Mouse (Mus musculus): ENCODE measurements around the gene Golph3. TPM values are rescaled to one million over a fixed set of nuclear protein-coding genes. Genes with fewer than 3 reads are reported as not detected.

Golph3 gene
- total and polyA plus RNA-seq, 3 experiments = 81.1 to 149 (median 99.2) TPM

- TF ChIP-seq MEF2A (IDR thresholded peaks at IDR 0.05; ENCODE audit: extremely low read depth, insufficient replicate concordance, low read depth, low read length, poor library complexity, severe bottlenecking) = peak; percentile 85; the same call in 1 of the 2 replicates
- TF ChIP-seq JUND (IDR thresholded peaks at IDR 0.05; ENCODE audit: low read depth, low read length) = no peak; the same call in 1 of the 2 replicates
- TF ChIP-seq HCFC1 (IDR thresholded peaks at IDR 0.05; ENCODE audit: low read depth, low read length) = peak; percentile 56; the same call in 1 of the 2 replicates
- no peak for TF ChIP-seq NRF1 (IDR thresholded peaks at IDR 0.05; ENCODE audit: insufficient read depth, low read depth, low read length, poor library complexity, severe bottlenecking)
- TF ChIP-seq TCF12 (IDR thresholded peaks at IDR 0.05; ENCODE audit: low read depth, low read length) = peak; percentile 98
- TF ChIP-seq RCOR1 (IDR thresholded peaks at IDR 0.05; ENCODE audit: low read depth, low read length) = peak; percentile 97
- peak in 1 of 3 experiments; percentile 15; a peak in 1 of 6 replicates for TF ChIP-seq CTCF (IDR thresholded peaks at IDR 0.05 in 2 of 3, conservative IDR thresholded peaks at IDR 0.05 in 1 of 3; ENCODE audit: control insufficient read depth in 1 of 3, insufficient read depth in 1 of 3, low read depth in 2 of 3, low read length in 3 of 3, poor library complexity in 1 of 3, severe bottlenecking in 1 of 3)
- no peak for TF ChIP-seq USF1 (IDR thresholded peaks at IDR 0.05; ENCODE audit: low read depth, low read length)
- TF ChIP-seq KAT2A (conservative IDR thresholded peaks at IDR 0.05; ENCODE audit: low read depth, low read length) = no peak; the same call in 1 of the 2 replicates
- TF ChIP-seq TBP (IDR thresholded peaks at IDR 0.05; ENCODE audit: low read depth, low read length) = peak; percentile 98
- TF ChIP-seq POLR2AphosphoS2 (IDR thresholded peaks at IDR 0.05; ENCODE audit: low read length) = peak; percentile 53; the same call in 1 of the 2 replicates
- TF ChIP-seq MAX (IDR thresholded peaks at IDR 0.05; ENCODE audit: low read length) = no peak
- TF ChIP-seq EP300 (IDR thresholded peaks at IDR 0.05; ENCODE audit: low read depth in 1 of 2, low read length in 2 of 2) = peak; percentile 97 to 98
- no peak for TF ChIP-seq USF2 (IDR thresholded peaks at IDR 0.05; ENCODE audit: borderline replicate concordance in 1 of 2, insufficient read depth in 1 of 2, low read depth in 1 of 2, low read length in 2 of 2)
Measured at GRCm38 (mm10) chr15:12337030-12337778, 16.0 kb downstream of the Golph3 start (continued).

GRCm38 (mm10) chr15:12337779-12338137 lies 16.5 kb downstream of the Golph3 start:
- no peak for TF ChIP-seq MYC (IDR thresholded peaks at IDR 0.05; ENCODE audit: low read depth, low read length)
- no peak for TF ChIP-seq POLR2A (IDR thresholded peaks at IDR 0.05; ENCODE audit: control insufficient read depth in 1 of 2, insufficient read depth in 1 of 2, low read depth in 1 of 2, low read length in 2 of 2, poor library complexity in 1 of 2)
- no peak for TF ChIP-seq MAZ (IDR thresholded peaks at IDR 0.05; ENCODE audit: low read depth, low read length)
- no peak for TF ChIP-seq UBTF (IDR thresholded peaks at IDR 0.05; ENCODE audit: borderline replicate concordance, insufficient read depth, low read depth, low read length)
- no peak for TF ChIP-seq ELF1 (IDR thresholded peaks at IDR 0.05; ENCODE audit: low read depth, low read length)
- TF ChIP-seq ZNF384 (IDR thresholded peaks at IDR 0.05; ENCODE audit: low read depth, low read length) = no peak
- TF ChIP-seq MAFK (IDR thresholded peaks at IDR 0.05; ENCODE audit: borderline replicate concordance, low read depth, low read length) = no peak
- TF ChIP-seq RAD21 (IDR thresholded peaks at IDR 0.05; ENCODE audit: low read depth, low read length) = no peak
- TF ChIP-seq TAL1 (IDR thresholded peaks at IDR 0.05; ENCODE audit: low read length) = no peak; the same call in 1 of the 2 replicates
- TF ChIP-seq TCF12 (IDR thresholded peaks at IDR 0.05; ENCODE audit: low read depth, low read length) = no peak
- no peak for TF ChIP-seq EP300 (IDR thresholded peaks at IDR 0.05; ENCODE audit: low read depth in 1 of 2, low read length in 2 of 2)
- no peak for TF ChIP-seq CHD2 (IDR thresholded peaks at IDR 0.05; ENCODE audit: low read length)
- TF ChIP-seq JUND (IDR thresholded peaks at IDR 0.05; ENCODE audit: low read depth, low read length) = no peak
- TF ChIP-seq USF2 (IDR thresholded peaks at IDR 0.05; ENCODE audit: borderline replicate concordance in 1 of 2, insufficient read depth in 1 of 2, low read depth in 1 of 2, low read length in 2 of 2) = no peak
- no peak for TF ChIP-seq KAT2A (conservative IDR thresholded peaks at IDR 0.05; ENCODE audit: low read depth, low read length)
- no peak for TF ChIP-seq ZC3H11A (IDR thresholded peaks at IDR 0.05; ENCODE audit: low read depth, low read length)
- no peak for TF ChIP-seq CHD1 (IDR thresholded peaks at IDR 0.05; ENCODE audit: low read depth, low read length)
- no peak for TF ChIP-seq USF1 (IDR thresholded peaks at IDR 0.05; ENCODE audit: low read depth, low read length)
- no peak for TF ChIP-seq SMC3 (IDR thresholded peaks at IDR 0.05; ENCODE audit: low read depth, low read length)
- peaks cover 53 to 61% of the 10 kb centered on the region in 2 experiments for H3K4me1 ChIP-seq (ENCODE audit: control insufficient read depth in 1 of 2, insufficient read depth in 2 of 2, low read length in 2 of 2)
- no peaks in the 10 kb centered on the region for H3K27me3 ChIP-seq (ENCODE audit: control insufficient read depth in 1 of 2, insufficient read depth in 2 of 2, low read length in 2 of 2)

More at GRCm38 (mm10) chr15:12337779-12338137, 16.5 kb downstream of the Golph3 start:
- Histone ChIP-seq H3K9ac (ENCODE audit: control insufficient read depth, low read depth, low read length, poor library complexity, severe bottlenecking) (no peak overlapping the region), H3K79me2 (ENCODE audit: control insufficient read depth, insufficient read depth, low read length, poor library complexity) (peaks cover 57% of the 10 kb centered on the region), H3K9me3 (replicated peaks; ENCODE audit: insufficient read depth, low read length) (no peaks in the 10 kb centered on the region), H3K36me3 (ENCODE audit: control insufficient read depth in 1 of 2, insufficient read depth in 2 of 2, low read length in 2 of 2) (peaks cover 6 to 84% of the 10 kb centered on the region in 2 experiments; a peak in 3 of 4 replicates), H3K4me3 (ENCODE audit: control insufficient read depth in 1 of 2, insufficient read depth in 1 of 2, low read depth in 2 of 2, low read length in 2 of 2) (no peak overlapping the region), H3K27ac (ENCODE audit: control insufficient read depth, low read depth, low read length) (peak overlapping the region; percentile 77)
- no peak for DNase-seq (ENCODE audit: low read depth, low spot score)

All from MEL (cell line).